Mouse (Mus musculus) ovary, adult 18-20 months (tissue): ENCODE measurements around the gene Mfsd10.
"Not testable (repeated sequence)": the region's sequence is repeated elsewhere in the genome, so short reads cannot be mapped to it uniquely, and the experiment has no call there.

Experiments
- DNase-seq: peaks from one replicate; pipeline ENCODE4 v3.0.0; 2022; ENCODE audit warnings: low spot score, mixed read lengths

The Mfsd10 gene

DNA sequence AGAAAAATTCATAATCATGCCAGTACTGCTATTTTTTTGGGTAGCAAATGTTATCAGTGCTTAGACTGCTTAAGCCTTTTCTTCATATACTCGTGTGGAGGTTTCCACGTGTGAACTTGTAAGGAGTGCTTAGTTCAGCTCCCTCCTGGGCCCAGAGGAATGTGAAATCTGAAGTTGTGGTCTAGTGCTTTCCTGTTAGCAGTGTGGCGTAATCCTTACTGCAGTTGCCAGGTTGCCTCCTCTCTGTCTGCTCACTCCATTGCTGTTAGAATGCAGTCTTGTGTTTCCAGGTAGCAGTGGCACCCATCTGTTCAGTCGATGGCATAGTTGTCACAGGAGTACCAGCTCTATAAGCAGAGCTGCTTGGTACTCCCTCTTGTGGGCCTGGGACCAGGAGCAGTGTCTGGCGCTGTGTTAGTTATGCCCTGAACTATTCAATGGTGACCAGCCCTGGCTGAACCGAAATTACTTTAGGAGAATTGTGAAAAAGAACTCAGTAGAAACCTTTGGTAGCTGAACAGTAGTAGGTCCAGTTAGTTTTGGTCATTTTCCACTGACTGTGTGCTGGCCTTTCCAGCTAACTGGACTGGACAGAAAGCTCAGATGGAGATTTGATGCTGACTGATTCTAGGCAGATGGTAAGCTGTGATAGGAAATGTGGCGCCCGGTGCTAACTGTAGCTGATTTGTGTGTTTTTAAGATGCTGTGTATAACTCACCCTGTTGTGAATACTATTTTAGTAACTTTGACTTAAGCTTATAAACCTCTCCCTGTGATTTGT is 29.7 kb downstream of the Mfsd10 start:
- DNase-seq = no peak

- no peak for DNase-seq
Measured at GRCm38 (mm10) chr5:34604576-34604975, 32.4 kb downstream of the Mfsd10 start.

- DNase-seq = no peak
Measured at GRCm38 (mm10) chr5:34593202-34593727, 43.7 kb downstream of the Mfsd10 start.

GRCm38 (mm10) chr5:34592666-34593065 is 44.3 kb downstream of the Mfsd10 start:
- DNase-seq = no peak

- DNase-seq = not testable (repeated sequence)
Measured at GRCm38 (mm10) chr5:34592224-34592623, 44.8 kb downstream of the Mfsd10 start.

DNA sequence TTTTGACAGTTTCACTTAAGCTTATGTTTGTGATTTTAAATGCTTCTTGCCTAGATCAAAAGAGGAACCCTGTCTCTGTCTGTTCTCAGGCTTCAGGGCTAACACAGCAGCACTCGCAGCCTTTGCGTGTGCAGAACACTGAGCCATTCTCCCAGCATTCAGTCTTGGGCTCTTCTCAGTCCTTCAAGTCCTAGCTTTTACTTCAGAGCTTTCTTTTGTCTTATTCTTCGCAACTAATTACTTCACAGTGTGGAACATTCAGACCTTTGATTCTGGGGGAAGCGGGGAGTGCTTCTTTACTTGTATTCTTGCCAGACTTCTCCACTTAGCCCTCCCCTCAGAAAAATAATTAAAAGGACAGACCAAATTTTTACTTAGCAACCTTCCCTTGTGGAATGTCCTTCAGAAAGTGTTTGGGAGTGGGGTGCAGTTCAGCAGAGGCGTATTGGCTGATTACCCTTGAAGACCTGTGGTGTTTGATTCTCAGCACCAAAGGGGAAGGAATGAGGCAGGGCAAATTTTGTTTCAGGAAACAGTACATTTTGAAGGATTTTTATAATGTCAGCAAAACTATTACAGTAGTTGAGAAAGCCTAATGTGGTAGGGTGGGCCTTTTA is 45.5 kb downstream of the Mfsd10 start:
- DNase-seq = no peak

GRCm38 (mm10) chr5:34590702-34591101 is 46.3 kb downstream of the Mfsd10 start:
- no peak for DNase-seq

DNA sequence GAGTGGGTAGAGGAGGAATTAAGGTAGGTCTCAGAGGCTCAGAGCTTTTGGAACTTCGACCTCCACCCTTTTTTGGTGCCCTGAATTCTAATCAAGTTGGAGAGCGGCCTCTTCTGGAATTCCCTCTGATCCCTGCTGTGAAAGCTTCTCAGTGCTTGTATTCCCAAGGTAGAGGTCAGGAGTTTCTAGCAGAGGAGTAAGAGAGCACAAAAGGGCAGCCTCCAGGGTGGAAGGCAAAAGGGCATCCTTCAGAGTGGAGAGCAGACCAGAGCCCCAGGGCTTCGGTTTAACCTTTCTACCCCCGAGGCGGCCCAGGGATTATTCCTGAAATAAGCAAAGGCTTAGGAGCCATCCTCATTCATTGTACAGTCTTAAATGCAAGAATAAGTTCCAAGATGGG is 47.0 kb downstream of the Mfsd10 start:
- DNase-seq = no peak

GRCm38 (mm10) chr5:34587881-34588280 is 49.1 kb downstream of the Mfsd10 start:
- DNase-seq = no peak

- DNase-seq = no peak
Measured at GRCm38 (mm10) chr5:34585216-34585615, 51.8 kb downstream of the Mfsd10 start.
